Mouse (Mus musculus): ENCODE results near the gene Nfx1. TPM values are rescaled to one million over a fixed set of nuclear protein-coding genes. Genes with fewer than 3 reads are reported as not detected.

Gene Nfx1
- polyA plus RNA-seq, 1 experiment from 2014 or later, result 110 TPM

DNA sequence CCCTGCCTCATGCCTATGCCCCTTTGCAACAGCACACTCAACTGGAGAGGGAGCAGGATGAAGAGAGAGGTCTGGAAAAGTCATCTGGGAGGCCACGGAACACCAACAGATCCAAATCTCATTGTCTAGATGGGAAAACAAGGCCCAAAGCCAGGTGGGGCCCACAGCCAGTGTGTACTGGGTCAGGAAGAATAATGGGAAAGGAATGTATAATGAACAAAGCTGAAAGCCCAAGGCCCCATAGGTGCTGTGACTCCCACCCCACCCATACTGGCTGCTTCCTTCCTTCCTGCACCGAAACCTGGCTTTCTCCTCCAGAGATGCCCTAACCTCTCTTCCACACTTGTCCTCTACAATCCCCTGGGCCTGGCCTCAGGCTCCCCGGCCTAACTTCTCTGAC is 60.5 kb downstream of the Nfx1 start:
- 80% methylated on average over 3 of the region's 3 CpGs for WGBS
- no peaks in the 10 kb centered on the region for H3K9me3 ChIP-seq
- H3K4me2 ChIP-seq, result no peak overlapping the region
- no peaks in the 10 kb centered on the region for H3K4me1 ChIP-seq (replicated peaks)
- H3K27ac ChIP-seq, result no peak overlapping the region
- H3K27me3 ChIP-seq, result no peaks in the 10 kb centered on the region
- H3K9ac ChIP-seq, result no peak overlapping the region
- H3K4me3 ChIP-seq, result no peak overlapping the region
- peaks cover 23% of the 10 kb centered on the region for H3K36me3 ChIP-seq
- ATAC-seq (ENCODE audit: low FRiP score), result no peak

DNA sequence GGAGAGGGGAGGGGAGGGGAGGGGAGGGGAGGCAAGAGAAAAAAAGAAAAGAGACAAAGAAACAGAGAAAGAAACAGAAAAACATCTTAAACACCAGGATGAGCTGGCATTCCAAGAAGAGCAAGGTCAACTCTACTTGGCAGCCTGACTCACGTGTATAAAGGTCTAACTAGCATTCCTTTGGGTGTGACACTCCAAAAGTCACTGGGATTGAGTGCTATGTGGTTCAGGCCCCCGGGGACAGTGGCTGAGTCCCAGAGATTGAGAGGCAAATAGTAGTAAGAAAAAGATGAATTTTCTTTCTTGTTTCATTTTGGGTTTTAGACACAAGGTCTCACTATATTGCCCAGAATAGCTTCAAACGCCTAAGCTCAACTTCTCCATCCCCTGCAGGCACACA is 67.2 kb downstream of the Nfx1 start:
- H3K27ac ChIP-seq, result no peak overlapping the region

DNA sequence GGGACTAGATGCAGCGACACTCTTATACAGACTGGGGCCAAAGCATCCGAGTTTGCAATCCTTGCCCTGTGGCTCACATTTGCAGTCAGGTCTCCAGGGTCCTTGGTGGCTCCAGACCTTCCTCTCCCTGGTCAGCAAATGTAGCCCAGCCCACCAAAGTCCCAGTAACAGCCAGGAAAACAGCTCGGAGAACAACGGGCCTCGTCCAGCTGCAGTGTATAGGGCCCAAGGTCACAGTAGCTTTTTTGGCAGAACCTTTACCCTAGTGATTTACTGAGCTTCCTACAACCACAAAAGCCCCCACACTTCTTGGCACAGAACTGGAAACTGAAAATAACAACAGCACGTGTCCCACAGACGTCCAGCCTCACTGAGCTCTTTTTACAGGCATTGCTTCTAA is 70.3 kb downstream of the Nfx1 start:
- no peaks in the 10 kb centered on the region for H3K36me3 ChIP-seq
- H3K27me3 ChIP-seq, result no peaks in the 10 kb centered on the region
- no peak overlapping the region for H3K4me2 ChIP-seq
- no peak overlapping the region for H3K9ac ChIP-seq
- no peaks in the 10 kb centered on the region for H3K4me1 ChIP-seq (replicated peaks)
- 89% methylated on average over 7 of the region's 7 CpGs for WGBS
- no peak overlapping the region for H3K4me3 ChIP-seq
- H3K27ac ChIP-seq, result no peak overlapping the region
- H3K9me3 ChIP-seq, result no peaks in the 10 kb centered on the region
- ATAC-seq (ENCODE audit: low FRiP score), result no peak

More for the DNA sequence above, 67.2 kb downstream of the Nfx1 start:
- H3K4me3 ChIP-seq, result no peak overlapping the region
- no peak overlapping the region for H3K4me2 ChIP-seq
- ATAC-seq (ENCODE audit: low FRiP score), result no peak
- no peak overlapping the region for H3K9ac ChIP-seq
- WGBS, result 67% methylated on average over 3 of the region's 3 CpGs
- H3K9me3 ChIP-seq, result no peaks in the 10 kb centered on the region
- no peaks in the 10 kb centered on the region for H3K36me3 ChIP-seq
- no peaks in the 10 kb centered on the region for H3K4me1 ChIP-seq (replicated peaks)
- no peaks in the 10 kb centered on the region for H3K27me3 ChIP-seq

DNA sequence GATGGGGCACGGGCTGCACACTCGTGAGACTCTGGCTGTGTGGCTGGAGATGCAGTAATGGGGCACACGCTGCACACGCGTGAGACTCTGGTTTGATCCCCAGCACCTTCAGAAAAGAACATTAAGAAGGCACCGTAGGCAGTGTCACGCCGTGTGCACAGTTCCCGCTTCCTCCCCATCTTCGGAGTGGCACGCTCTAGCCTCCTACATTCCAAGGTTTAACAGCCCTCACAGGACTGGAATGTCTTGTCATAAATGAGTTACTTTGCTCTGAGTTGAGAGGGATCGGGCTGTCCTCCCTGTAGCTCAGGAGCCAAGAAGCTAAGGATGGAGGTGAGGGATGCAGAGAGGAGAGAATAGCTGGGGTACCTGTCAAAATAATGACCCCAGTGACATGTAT is 72.2 kb downstream of the Nfx1 start:
- 91% methylated on average over 12 of the region's 12 CpGs for WGBS
- Histone ChIP-seq H3K4me1 (replicated peaks) (no peaks in the 10 kb centered on the region), H3K9ac (no peak overlapping the region), H3K27ac (no peak overlapping the region), H3K4me3 (no peak overlapping the region), H3K27me3 (no peaks in the 10 kb centered on the region), H3K36me3 (no peaks in the 10 kb centered on the region), H3K9me3 (no peaks in the 10 kb centered on the region), H3K4me2 (no peak overlapping the region)
- no peak for ATAC-seq (ENCODE audit: low FRiP score)

DNA sequence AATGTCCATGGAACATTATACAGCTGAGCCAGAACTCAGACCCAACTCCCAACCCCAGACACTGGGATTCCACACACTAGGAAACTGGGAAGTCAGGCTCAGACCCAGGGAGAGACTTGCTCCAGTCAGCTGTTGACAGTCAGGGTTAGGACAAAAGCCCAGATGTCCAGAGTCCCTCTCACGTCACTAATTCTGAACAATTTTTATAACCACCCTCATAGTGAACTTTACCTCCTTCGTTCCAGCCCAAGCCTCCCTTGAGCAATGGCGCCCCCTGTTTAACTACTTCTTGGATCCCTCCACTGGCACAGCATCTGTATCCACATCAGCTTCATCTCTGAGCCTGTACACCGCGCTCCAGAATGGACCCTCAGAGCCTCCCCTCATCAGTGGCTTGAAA is 73.3 kb downstream of the Nfx1 start:
- Histone ChIP-seq H3K4me3 (no peak overlapping the region), H3K9ac (no peak overlapping the region), H3K9me3 (no peaks in the 10 kb centered on the region), H3K4me2 (no peak overlapping the region), H3K4me1 (replicated peaks) (no peaks in the 10 kb centered on the region), H3K27ac (no peak overlapping the region), H3K27me3 (no peaks in the 10 kb centered on the region), H3K36me3 (no peaks in the 10 kb centered on the region)
- no peak for ATAC-seq (ENCODE audit: low FRiP score)
- WGBS, result 75% methylated on average over 5 of the region's 5 CpGs

DNA sequence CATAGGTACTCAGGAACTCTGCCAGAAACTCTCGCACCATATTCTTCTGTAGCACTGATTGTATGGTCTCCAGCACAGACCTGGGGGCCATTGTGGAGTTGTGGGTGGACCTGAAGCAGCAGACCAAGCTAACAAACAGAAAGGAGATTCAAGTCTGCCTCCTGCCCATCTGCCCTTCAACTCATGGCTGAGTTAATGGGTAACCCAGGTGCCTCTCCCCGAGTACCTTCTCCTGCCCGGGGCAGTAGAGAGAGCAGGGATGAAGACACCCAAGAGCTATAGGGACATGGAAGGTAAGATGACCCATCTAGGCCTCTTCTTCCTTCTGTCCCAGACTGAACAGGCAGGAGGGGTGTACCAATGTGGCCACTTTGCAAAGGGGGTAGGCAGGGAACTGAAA is 74.6 kb downstream of the Nfx1 start:
- Histone ChIP-seq H3K4me1 (replicated peaks) (no peaks in the 10 kb centered on the region), H3K27ac (no peak overlapping the region), H3K4me2 (no peak overlapping the region), H3K27me3 (no peaks in the 10 kb centered on the region), H3K36me3 (no peaks in the 10 kb centered on the region), H3K9me3 (no peaks in the 10 kb centered on the region), H3K4me3 (no peak overlapping the region), H3K9ac (no peak overlapping the region)
- ATAC-seq (ENCODE audit: low FRiP score), result no peak
- WGBS, result 90% methylated on average over 3 of the region's 3 CpGs

DNA sequence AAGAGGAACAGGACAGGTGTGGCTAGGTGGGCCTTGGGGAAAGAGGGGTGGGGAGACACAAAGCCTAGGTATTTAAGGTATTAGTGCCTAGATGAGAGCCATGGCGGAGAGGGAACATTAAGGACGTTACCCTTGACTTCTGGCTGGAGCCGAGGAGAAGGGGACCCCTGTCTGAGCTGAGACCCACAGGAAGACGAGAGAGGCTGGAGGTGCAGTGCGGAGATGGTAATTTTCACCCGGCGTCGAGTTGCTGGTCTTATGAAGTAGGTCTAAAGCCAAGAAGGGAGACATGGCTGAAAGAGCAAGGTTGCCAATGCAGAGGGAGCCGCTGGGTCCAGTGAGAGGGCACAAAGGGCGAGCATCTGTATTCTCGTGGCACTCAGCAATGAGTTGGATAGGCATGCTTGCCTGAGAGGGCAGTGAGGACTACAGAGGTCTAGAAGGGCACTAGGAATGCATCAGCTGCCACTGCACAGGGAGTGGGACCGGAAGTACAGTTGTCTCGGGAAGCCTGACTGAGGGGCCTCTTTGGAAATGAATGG is 75.6 kb downstream of the Nfx1 start:
- Histone ChIP-seq H3K27me3 (no peaks in the 10 kb centered on the region), H3K4me2 (no peak overlapping the region), H3K4me1 (replicated peaks) (peaks cover 4% of the 10 kb centered on the region), H3K4me3 (no peak overlapping the region), H3K27ac (no peak overlapping the region), H3K36me3 (no peaks in the 10 kb centered on the region), H3K9me3 (no peaks in the 10 kb centered on the region), H3K9ac (no peak overlapping the region)
- ATAC-seq (ENCODE audit: low FRiP score), result no peak
- WGBS, result 84% methylated on average over 13 of the region's 13 CpGs

DNA sequence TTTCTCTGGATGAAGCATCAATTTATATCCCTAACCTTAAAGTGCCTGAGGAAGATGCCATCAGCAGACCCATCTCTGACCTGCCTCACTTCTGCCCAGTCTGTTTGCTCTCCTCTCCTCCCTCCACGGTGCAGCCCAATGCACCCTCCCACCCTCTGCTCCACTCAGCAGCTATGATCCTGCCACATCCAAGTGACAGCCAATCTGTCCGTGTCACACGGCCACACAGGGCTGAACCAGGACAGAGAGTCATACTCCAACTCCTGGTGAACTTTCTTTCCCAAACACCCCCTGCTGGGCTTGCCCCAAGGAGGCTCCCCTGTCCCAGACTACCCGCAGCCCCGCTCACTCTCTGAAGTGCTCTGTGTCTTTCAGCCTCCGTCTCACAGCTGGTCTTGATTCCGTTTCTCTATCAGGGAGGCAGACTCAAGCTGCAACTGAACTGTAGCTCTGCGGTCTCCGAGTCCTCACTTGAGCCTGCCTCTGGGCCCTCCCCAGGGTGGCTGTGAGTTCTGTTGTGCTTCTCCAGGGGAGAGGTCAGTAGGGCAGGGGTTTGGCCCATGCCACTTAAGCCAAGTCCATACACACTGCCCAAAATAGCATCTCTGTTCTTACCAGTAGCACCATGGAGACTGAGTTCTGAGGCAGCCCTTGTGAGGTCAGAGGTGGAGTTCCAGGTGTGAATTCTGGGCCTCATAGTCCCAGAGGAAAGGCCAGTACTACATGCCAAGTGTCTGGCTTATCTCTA is 77.0 kb downstream of the Nfx1 start, which contains the start of gene Aqp7:
Gene Aqp7 (minus strand): TSS at position 616 of the 748 bp plus-strand sequence.
- H3K4me3 ChIP-seq, result no peak within 1 kb of the TSS
- H3K4me1 ChIP-seq (replicated peaks), result peaks cover 4% of the 10 kb centered on the region
- no peak within 1 kb of the TSS for H3K9ac ChIP-seq
- no peak within 1 kb of the TSS for H3K27ac ChIP-seq
- no peaks in the 10 kb centered on the region for H3K9me3 ChIP-seq
- no peak within 1 kb of the TSS for H3K4me2 ChIP-seq
- peak; percentile 11; the same call in 1 of the 2 replicates for ATAC-seq (ENCODE audit: low FRiP score)
- H3K36me3 ChIP-seq, result no peaks in the 10 kb centered on the region
- H3K27me3 ChIP-seq, result no peaks in the 10 kb centered on the region
- 44% methylated on average over 9 of the region's 9 CpGs for WGBS

DNA sequence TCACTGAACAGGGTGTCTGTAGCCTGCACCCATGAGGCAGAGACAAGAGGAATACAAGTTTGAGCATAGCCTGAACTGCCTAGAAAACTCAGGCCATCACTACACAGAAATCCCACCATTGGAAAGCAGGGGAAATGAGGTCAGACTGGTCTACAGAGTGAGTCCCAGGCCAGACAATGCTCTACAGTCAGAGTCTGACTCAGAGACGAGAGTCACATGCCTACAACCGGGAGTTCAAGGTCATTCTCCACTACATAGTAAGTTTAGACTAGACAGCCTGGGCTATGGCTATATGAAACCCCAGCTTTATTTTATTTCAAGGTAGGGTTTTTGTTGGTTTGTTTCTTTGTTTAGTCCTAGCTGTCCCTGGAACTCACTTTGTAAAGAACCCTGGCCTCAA is 78.2 kb downstream of the Nfx1 start:
- Histone ChIP-seq H3K4me2 (no peak overlapping the region), H3K36me3 (no peaks in the 10 kb centered on the region), H3K27ac (no peak overlapping the region), H3K27me3 (no peaks in the 10 kb centered on the region), H3K9ac (no peak overlapping the region), H3K4me1 (replicated peaks) (peaks cover 4% of the 10 kb centered on the region), H3K4me3 (no peak overlapping the region), H3K9me3 (no peaks in the 10 kb centered on the region)
- WGBS, result 77% methylated on average over 2 of the region's 2 CpGs
- no peak for ATAC-seq (ENCODE audit: low FRiP score)

DNA sequence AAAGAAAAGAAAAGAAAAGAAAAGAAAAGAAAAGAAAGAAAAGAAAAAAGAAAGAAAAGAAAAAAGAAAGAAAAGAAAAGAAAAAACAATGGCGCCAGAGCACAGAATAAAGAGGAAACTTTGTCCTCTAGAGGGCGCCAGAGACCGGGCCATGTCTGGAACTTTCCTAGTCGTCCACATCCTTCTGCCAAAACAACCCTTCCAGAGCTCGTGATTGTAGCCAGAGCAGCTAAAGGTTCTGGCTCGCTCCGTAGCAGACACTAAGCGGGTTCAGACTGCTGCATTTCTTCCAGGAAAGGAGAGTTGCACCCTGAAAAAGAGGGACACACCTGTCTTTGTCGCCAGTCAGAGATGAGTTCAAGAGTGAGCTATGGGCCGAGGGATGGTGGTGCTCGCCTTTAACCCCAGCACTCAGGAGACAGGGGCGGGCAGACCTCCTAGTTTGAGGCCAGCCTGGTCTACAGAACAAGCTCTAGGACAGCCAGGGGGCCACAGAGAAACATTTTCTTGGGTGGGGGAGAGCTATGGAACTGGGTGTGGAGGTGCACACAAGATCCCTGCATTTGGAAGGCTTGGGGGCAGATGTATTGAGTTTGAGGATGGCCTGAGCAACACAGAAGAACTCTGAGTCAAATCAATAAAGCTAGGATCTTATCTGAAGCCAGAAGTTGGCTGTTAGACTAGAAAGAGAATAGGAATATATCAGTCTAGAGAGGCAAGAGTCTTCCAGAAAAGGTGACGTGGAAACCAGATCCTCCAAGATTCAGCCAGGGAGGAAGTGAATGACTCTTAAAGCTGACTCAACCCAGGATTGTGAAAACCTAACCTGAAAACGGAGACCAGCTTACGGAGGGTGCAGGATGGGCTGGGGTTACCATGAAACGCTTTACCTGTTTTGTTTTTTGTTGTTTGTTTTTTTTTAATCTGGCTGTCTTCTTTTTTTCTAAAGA is 80.3 kb downstream of the Nfx1 start:
- H3K27ac ChIP-seq, result no peak overlapping the region

DNA sequence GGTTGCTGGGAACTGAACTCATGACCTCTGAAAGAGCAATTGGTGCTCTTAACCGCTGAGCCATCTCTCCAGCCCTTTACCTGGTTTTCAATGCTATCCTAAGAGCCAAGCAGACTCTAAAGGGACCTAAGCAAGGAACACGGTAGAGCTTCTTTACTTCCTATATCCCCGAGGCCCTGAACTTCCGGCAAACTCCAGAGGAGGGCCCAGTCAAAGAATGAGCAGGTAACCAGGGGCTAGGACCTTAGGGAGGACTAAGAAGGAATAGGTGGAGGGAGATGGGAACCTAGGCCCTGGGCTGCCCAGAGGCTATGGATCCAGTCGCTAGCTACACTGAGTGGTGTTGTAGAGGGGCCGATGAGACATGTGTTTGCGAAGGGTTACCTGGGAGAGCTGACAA is 81.1 kb downstream of the Nfx1 start:
- H3K4me3 ChIP-seq, result no peak overlapping the region
- peaks cover 4% of the 10 kb centered on the region for H3K4me1 ChIP-seq (replicated peaks)
- no peak overlapping the region for H3K27ac ChIP-seq
- 85% methylated on average over 7 of the region's 7 CpGs for WGBS
- no peak overlapping the region for H3K4me2 ChIP-seq
- H3K9me3 ChIP-seq, result no peaks in the 10 kb centered on the region
- H3K36me3 ChIP-seq, result no peaks in the 10 kb centered on the region
- H3K27me3 ChIP-seq, result no peaks in the 10 kb centered on the region
- H3K9ac ChIP-seq, result no peak overlapping the region; the same call in 1 of the 2 replicates
- ATAC-seq (ENCODE audit: low FRiP score), result no peak

More for the DNA sequence above, 80.3 kb downstream of the Nfx1 start:
- no peak overlapping the region for H3K4me3 ChIP-seq
- no peaks in the 10 kb centered on the region for H3K36me3 ChIP-seq
- ATAC-seq (ENCODE audit: low FRiP score), result peak; percentile 72; the same call in 1 of the 2 replicates
- H3K9ac ChIP-seq, result peak overlapping the region; percentile 60; the same call in 1 of the 2 replicates
- peaks cover 4% of the 10 kb centered on the region for H3K4me1 ChIP-seq (replicated peaks)
- WGBS, result 39% methylated on average over 16 of the region's 16 CpGs
- no peaks in the 10 kb centered on the region for H3K9me3 ChIP-seq
- no peaks in the 10 kb centered on the region for H3K27me3 ChIP-seq
- H3K4me2 ChIP-seq, result peak overlapping the region; percentile 50

DNA sequence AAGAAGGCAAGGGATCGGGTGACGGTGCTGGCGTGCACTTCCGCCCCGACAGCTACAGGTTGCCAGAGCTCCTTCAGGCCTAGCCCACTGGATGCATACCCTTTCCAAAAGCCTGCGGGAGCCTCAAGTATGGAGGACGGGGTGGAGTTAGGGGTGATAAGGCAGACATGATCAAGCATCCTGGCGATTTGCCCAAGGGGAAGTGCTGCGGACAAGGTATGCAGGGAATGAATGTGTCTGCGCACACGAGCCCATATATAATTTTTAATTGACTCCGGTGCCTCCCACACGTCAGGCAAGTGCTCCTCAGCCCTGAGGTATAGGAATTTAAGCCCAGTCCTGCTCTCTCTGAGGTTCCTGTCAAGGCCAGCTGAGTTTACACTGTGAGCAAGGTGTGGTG is 84.4 kb downstream of the Nfx1 start:
- no peak overlapping the region for H3K4me2 ChIP-seq
- 85% methylated on average over 13 of the region's 13 CpGs for WGBS
- ATAC-seq (ENCODE audit: low FRiP score), result no peak

More for the DNA sequence above, 84.4 kb downstream of the Nfx1 start:
- no peak overlapping the region for H3K27ac ChIP-seq
- H3K9me3 ChIP-seq, result no peaks in the 10 kb centered on the region
- no peak overlapping the region for H3K9ac ChIP-seq
- H3K36me3 ChIP-seq, result no peaks in the 10 kb centered on the region
- no peaks in the 10 kb centered on the region for H3K27me3 ChIP-seq
- no peak overlapping the region for H3K4me3 ChIP-seq
- peaks cover 4% of the 10 kb centered on the region for H3K4me1 ChIP-seq (replicated peaks)

Measured in hindbrain, embryonic 13.5 days (tissue).